Mouse (Mus musculus): ENCODE data around the gene Polr2a. TPM values are rescaled to one million over a fixed set of nuclear protein-coding genes. Genes with fewer than 3 reads are reported as not detected.

Polr2a gene
- 30.9 and 32.6 TPM in 2 replicates for polyA plus RNA-seq (2012; rRNA removed)

GRCm38 (mm10) chr11:69758478-69758970 lies at the start of gene Polr2a:
Polr2a (minus strand) TSS chr11:69758637.
- peak; percentile 95 to 98 for DNase-seq (ENCODE audit: extremely low spot score in 1 of 2, low spot score in 1 of 2)

DNA sequence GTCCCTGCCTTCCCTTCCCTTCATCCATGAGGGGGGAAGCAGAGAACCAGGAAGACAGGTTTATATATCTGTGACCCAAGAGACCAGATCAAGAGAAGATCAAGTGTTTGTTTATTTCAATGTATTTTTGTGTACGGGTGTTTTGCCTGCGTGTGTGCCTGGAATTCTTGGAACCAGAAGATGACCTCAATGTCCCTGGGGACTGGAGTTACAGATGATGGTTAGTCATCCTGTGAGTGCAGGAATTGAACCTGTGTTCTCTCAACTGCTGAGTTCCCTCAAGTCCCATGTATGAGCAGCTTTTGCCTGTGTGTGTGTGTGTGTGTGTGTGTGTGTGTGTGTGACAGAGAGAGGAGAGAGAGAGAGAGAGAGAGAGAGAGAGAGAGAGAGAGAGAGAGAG lies 49.2 kb upstream of the Polr2a start:
- no peak for DNase-seq (ENCODE audit: extremely low spot score in 1 of 2, low spot score in 1 of 2)

- no peak for DNase-seq (ENCODE audit: extremely low spot score in 1 of 2, low spot score in 1 of 2)
Measured at GRCm38 (mm10) chr11:69806378-69806777, 47.9 kb upstream of the Polr2a start.

DNA sequence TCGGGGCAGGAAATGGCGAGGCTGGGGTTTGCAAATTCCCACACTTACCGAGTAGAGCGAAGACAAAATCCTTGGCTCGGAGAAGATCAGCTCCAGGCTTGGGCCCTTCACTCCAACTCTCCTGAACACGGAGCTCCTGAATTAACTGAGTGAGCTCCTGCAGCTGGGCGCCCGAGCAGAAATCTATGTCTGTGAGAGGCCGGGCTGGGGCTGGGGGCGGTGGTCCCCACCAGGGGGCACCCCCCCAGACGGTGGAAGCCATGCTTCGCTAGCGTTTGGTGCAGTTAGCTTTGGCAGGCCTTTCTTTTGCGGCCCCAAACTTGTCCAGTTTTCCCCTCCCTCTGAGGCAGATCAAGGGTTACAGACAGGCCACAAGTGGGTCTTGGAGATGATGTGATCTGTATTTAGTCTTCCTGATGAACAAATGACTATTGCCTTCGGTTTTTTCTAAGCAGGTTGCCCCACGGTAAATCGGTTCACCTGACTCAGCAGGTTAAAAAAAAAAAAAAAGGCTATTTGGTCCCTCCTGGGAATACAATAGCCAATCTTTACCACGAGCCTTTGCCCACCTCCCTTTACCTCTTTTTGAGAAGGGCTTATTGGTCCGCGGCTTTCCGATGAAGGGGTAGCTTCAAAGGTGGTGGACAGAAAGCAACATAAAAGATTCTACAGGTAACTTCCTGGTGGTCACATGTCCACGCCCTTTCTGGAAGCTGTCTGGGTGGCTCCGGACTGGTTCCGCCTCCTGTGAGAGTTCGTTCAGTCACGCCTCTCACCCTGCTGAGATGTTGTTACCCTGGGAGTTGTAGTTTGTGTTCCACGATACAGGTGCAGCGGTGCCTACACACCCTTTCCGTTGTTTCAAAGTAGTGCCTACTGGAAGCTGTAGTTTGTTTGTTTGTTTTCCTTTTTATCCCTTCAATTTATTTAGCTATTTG lies 46.8 kb upstream of the Polr2a start, which contains the start of gene Tmem102:
TSS of gene Tmem102 (minus strand) at position 653 of the 938 bp plus-strand sequence.
- DNase-seq (ENCODE audit: extremely low spot score in 1 of 2, low spot score in 1 of 2) = no peak

- no peak for DNase-seq (ENCODE audit: extremely low spot score in 1 of 2, low spot score in 1 of 2)
Measured at GRCm38 (mm10) chr11:69804652-69804940, 46.2 kb upstream of the Polr2a start.

DNA sequence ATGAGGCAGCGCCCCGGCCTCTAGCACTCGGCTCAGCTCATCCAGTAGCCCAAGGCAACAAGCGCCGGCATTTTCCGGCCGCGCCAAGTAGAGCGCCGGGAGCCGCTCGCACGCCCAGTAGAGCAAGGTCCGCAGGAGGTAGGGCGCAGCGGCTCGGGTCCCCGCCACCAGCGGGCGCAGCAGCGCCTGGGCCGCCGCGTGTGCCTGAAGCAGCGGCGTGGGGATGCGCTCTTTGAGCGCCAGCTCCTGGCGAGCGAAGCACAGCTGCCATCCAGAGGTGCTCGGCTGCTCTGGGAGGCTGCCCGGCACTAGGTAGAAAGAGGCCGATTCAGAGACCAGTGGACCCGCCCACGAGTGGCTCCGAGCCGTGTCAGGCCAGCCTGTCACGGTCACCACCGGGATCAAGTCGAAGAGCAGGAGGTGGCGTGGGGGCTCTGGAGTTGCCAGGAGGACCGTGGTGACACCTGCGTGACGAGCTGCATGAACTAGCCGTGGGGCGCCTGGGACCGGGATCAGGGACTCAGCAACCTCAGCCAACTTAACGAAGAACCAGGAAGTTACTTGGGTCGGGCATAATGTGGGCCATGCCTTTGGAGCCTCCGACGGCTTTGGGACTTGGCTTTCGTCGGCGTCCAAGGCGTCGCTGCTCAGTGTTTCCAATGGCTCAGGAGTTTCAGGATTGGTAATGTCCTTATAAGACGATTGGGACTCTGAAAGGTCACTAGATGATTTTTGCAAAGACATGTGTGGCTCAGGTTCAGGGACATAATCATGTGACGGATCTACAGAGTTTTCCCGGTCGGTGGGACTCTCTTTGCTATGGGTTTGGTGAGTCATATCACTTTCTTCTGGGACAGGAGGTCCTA lies 45.6 kb upstream of the Polr2a start:
- peak in 1 of 2 experiments; percentile 74 for DNase-seq (ENCODE audit: extremely low spot score in 1 of 2, low spot score in 1 of 2)

DNA sequence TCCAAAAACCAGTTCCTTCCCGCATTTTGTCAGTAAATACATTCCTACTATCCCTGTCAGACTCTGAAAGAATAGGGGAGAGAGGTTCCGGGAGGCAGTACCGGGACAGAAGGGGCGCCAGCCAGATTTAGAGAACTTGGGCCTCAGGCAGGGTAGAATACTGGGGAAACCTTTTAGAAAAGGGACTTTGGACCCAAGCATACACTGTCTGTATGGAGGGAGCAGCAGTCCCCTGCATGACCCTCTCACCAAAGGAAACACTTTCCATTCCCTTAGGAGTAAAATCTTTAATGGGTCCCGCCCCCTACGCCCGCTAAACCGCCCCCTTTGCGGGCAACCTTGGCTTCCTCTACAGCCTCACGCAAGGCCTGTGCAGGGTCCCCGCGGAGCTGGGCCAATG lies 44.9 kb upstream of the Polr2a start:
- no peak for DNase-seq (ENCODE audit: extremely low spot score in 1 of 2, low spot score in 1 of 2)

- DNase-seq (ENCODE audit: extremely low spot score in 1 of 2, low spot score in 1 of 2) = peak in 1 of 2 experiments; percentile 81
Measured at GRCm38 (mm10) chr11:69802648-69803105, 44.2 kb upstream of the Polr2a start.

DNA sequence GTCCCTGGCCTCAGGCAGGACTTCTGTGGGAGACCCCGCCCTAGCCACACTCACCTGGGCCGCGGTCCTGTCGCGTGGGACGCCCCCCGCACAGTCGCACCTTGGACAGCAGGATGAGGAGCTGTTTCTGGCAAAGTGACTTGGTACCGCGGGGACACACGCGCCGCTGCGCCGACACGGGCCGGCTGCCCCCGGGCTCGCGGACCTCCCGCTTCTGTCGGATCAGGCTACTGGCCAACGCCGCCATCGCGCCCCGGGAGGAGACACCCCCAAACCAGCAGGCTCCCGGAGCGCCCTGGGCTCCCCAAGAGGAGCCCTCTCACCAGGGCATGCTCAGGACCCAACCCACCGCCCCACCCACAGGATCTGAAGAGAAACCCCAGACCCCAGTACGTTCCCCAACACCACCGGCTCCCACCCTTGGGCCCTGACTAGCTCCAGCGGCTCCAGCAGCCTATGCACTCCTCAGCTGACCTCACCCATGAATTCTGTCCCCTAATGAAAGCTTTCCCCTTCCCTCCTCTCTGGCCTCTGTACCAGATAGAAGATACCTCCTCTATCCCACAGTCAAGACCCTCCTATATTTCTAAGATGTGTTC lies 43.0 kb upstream of the Polr2a start, which contains the start of gene Fgf11:
TSS of gene Fgf11 (minus strand) at position 479 of the 599 bp plus-strand sequence.
- DNase-seq (ENCODE audit: extremely low spot score in 1 of 2, low spot score in 1 of 2) = no peak

DNA sequence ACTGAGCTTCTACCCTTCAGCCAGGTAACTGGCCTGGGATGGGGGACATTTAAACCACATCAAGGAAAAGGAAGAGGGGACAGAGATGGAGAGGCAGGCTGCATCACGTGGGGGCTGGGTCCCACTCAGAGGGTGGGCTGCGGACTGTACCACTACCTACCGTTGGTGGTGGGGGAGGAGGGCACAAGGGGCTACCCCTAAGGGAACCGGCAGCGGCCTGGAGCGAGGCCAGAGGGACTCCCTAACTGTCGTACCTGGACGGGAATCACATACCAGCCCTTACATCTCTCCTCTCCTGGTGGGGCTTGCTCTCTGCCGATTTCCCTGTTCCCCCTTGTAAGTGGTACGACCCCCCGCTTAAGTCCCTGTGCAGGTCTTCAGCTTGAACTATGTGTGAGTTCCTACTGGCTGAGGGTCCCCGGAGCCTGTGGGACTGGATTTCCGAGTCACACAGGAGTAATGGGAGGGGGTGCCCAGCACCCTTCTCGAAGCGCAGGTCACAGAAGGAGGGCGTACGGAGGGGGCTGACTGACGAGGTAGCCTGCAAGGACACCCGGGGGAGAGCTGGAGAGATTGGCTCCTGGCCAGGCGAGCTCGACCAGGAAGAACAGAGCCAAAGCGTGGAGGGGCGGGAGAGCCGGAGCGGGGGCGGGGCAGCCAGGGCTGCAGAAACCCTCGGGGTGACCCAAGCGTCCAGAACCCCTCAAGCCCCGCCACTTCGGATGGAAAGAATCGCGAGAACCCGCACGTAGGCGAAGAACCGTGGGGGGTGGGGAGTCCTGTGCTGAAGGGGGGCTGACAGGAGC lies 42.2 kb upstream of the Polr2a start:
- no peak for DNase-seq (ENCODE audit: extremely low spot score in 1 of 2, low spot score in 1 of 2)

- DNase-seq (ENCODE audit: extremely low spot score in 1 of 2, low spot score in 1 of 2) = no peak
Measured at GRCm38 (mm10) chr11:69800138-69800391, 41.6 kb upstream of the Polr2a start.

GRCm38 (mm10) chr11:69799394-69800137 lies 41.1 kb upstream of the Polr2a start:
- no peak for DNase-seq (ENCODE audit: extremely low spot score in 1 of 2, low spot score in 1 of 2)

- DNase-seq (ENCODE audit: extremely low spot score in 1 of 2, low spot score in 1 of 2) = no peak
Measured at GRCm38 (mm10) chr11:69797924-69798323, 39.5 kb upstream of the Polr2a start.

GRCm38 (mm10) chr11:69795983-69796435 lies 37.6 kb upstream of the Polr2a start:
- DNase-seq (ENCODE audit: extremely low spot score in 1 of 2, low spot score in 1 of 2) = no peak

DNA sequence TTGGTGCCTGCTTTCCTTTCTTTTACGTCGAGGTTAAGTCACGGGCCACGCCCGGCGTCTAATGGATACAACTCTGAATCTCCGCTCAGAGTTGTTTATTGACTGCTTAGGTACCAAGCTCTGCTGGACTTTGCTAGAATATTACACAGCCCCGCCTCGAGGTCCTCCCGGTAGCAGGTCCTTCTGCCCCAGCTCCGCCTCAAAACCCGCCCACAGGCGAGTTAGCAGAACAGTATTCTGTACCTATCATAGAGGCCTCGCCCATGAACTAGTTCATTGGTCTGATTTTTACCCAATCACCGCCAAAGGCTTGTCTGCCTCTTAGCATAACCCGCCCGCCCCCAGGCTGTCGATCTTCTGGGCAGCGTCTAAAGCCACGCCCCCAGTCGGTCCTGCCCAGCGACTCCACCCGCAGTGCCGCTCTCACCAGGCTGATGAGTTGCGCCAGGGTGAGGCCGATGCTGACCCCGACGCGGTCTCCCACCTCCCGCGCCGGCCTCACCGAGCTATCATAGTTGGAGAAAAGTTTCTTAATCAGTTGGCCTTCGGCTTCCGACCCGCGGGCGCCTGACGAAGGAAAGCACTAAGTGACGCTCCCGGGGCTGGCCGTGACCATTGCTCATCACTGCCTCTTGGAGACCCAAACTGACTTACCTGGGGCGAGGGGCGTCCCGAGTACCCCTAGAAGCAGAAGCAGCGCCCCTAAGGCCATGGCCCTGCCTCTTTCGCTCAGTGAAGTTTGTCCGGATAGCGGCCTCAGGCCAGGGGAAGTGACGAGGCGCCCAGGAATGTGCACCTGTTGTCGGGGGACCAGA lies 36.9 kb upstream of the Polr2a start, which contains the start of gene Chrnb1:
TSS of gene Chrnb1 (minus strand) at position 776 of the 815 bp plus-strand sequence.
- peak; percentile 93 for DNase-seq (ENCODE audit: extremely low spot score in 1 of 2, low spot score in 1 of 2)

GRCm38 (mm10) chr11:69793429-69793828 lies 35.0 kb upstream of the Polr2a start:
- DNase-seq (ENCODE audit: extremely low spot score in 1 of 2, low spot score in 1 of 2) = no peak

DNA sequence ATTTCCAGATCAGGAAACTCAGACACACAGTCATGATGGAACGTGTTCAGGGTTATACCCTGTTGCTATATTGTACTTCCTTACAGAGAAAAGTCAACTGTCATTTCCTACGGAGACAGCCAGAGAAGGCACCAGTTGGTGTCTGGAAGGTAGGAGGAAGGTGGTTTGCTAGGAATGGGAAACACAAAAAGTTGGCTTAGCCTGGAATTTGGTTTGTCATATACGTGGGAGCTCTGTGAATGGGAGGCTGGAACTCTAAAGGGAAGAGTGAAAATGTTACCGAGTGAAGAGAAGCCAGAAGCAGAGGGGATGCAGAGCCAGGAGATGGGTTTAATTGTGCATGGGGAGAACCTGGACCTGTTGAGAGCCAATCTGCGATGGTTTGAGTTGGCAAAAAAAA lies 33.0 kb upstream of the Polr2a start:
- DNase-seq (ENCODE audit: extremely low spot score in 1 of 2, low spot score in 1 of 2) = peak in 1 of 2 experiments; percentile 55

GRCm38 (mm10) chr11:69789431-69789830 lies 31.0 kb upstream of the Polr2a start:
- DNase-seq (ENCODE audit: extremely low spot score in 1 of 2, low spot score in 1 of 2) = no peak

Measured in frontal cortex, adult 2 months (tissue).